Mouse (Mus musculus) natural killer cell, adult 2 months (primary cell): Measurements from ENCODE around the gene Gm20521.

Source experiments
- DNase-seq, 2 experiments: peaks; one replicate each; pipeline ENCODE4 v3.0.0; 2022; ENCODE audit warnings: low spot score in 2 of 2

Gene Gm20521

GRCm38 (mm10) chr14:54883154-54884021 is at the start of gene Gm20521, which contains the start of gene Bcl2l2:
Gene Gm20521, plus strand, starts transcription at chr14:54883441.
Gene Bcl2l2, plus strand, starts transcription at chr14:54883377.
- DNase-seq = peak; percentile 11 to 20

GRCm38 (mm10) chr14:54843461-54843860 is 39.8 kb upstream of the Gm20521 start:
- DNase-seq = no peak

- no peak for DNase-seq
Observed at GRCm38 (mm10) chr14:54855726-54856125, 27.5 kb upstream of the Gm20521 start.

- DNase-seq = no peak
Observed at GRCm38 (mm10) chr14:54856703-54857102, 26.5 kb upstream of the Gm20521 start.

GRCm38 (mm10) chr14:54857891-54858290 is 25.4 kb upstream of the Gm20521 start:
- no peak for DNase-seq

GRCm38 (mm10) chr14:54860511-54860910 is 22.7 kb upstream of the Gm20521 start:
- peak; percentile 36 to 53 for DNase-seq

GRCm38 (mm10) chr14:54863501-54864312 is 19.5 kb upstream of the Gm20521 start:
- DNase-seq = peak; percentile 81 to 82

GRCm38 (mm10) chr14:54864313-54865036 is 18.8 kb upstream of the Gm20521 start:
- DNase-seq = peak in 1 of 2 experiments; percentile 32

GRCm38 (mm10) chr14:54865626-54866025 is 17.6 kb upstream of the Gm20521 start:
- no peak for DNase-seq

GRCm38 (mm10) chr14:54866268-54866667 is 17.0 kb upstream of the Gm20521 start:
- DNase-seq = no peak

GRCm38 (mm10) chr14:54866936-54867335 is 16.3 kb upstream of the Gm20521 start:
- DNase-seq = peak; percentile 45 to 59

GRCm38 (mm10) chr14:54868026-54868425 is 15.2 kb upstream of the Gm20521 start:
- DNase-seq = no peak

- no peak for DNase-seq
Observed at GRCm38 (mm10) chr14:54870861-54871260, 12.4 kb upstream of the Gm20521 start, which contains the start of gene Homez. Gene Homez, minus strand, starts transcription at chr14:54870961.

- DNase-seq = no peak
Observed at GRCm38 (mm10) chr14:54874165-54874564, 9.1 kb upstream of the Gm20521 start.

- no peak for DNase-seq
Observed at GRCm38 (mm10) chr14:54875844-54876538, 7.2 kb upstream of the Gm20521 start.

GRCm38 (mm10) chr14:54876539-54877047 is 6.6 kb upstream of the Gm20521 start:
- peak; percentile 38 to 54 for DNase-seq

- peak; percentile 12 to 28 for DNase-seq
Observed at GRCm38 (mm10) chr14:54877048-54877715, 6.1 kb upstream of the Gm20521 start, which contains the start of gene Ppp1r3e. Gene Ppp1r3e, minus strand, starts transcription at chr14:54877550.

GRCm38 (mm10) chr14:54884022-54884712 is 926 bp downstream of the Gm20521 start:
- DNase-seq = no peak

- DNase-seq = no peak
Observed at GRCm38 (mm10) chr14:54885309-54885708, 2.1 kb downstream of the Gm20521 start.

GRCm38 (mm10) chr14:54892200-54892599 is 9.0 kb downstream of the Gm20521 start, which contains the start of gene Pabpn1:
Gene Pabpn1, plus strand, starts transcription at chr14:54892500.
- no peak for DNase-seq
